Mouse (Mus musculus) 416B (cell line): Measurements from ENCODE around the gene Abhd17c.

ENCODE experiments used
- DNase-seq: peaks from one replicate; pipeline ENCODE4 v3.0.0; 2011; ENCODE audit warnings: low read depth

The Abhd17c gene

DNA sequence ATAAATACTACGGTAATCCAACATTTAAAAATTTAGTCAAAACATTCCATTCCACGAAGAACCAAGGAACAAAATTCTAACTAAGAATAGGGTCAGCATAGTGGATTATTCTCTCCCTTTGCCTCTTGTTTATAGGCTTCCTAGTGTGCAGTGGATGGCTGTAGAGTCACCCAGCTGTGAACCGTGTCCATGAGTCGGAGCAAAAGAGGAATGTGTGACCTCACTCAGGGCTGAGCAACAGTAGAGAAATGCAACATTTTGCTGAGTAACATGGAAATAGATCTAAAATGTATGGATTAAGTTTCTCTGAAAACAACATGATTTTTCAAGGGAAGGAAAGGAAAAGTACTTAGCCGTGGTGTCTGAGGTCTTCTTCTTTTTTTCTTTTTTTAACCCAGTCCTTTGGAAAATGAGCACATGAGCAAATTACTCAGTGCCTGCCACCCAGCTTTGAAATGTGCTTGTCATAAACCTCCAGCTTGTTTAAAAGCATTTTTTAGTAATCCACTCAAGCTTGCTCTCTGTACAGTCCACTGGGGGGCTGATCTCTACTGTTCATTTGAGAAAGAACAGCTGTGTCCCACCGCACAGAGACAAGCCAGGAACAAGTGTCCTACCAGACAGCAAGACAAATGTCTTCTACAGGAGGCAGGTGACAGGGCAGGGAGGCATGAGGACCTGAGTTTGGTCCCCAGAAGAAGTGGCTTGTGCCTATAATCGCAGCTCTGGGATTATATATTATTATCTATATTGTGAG, 74.3 kb downstream of the Abhd17c start:
- DNase-seq, result no peak

DNA sequence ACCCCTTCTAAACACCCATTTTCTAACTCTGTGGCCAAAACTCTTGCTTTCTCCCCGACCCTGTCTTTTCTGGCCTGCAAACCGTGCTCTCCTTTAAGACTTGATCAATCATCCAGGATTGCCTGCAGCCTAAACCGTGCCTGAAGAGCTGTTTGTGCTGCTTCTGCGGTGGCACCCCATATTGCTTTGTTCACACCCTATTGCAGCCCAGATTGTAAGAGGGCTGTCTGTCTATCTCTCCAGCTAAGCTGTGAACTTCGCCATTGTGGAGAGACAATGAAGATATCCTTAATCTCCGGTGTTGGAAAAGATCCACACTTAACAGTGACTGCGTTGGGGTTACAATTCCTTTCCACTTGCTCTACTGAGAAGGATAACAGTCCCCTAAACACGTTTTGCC, 77.4 kb downstream of the Abhd17c start:
- DNase-seq, result no peak

DNA sequence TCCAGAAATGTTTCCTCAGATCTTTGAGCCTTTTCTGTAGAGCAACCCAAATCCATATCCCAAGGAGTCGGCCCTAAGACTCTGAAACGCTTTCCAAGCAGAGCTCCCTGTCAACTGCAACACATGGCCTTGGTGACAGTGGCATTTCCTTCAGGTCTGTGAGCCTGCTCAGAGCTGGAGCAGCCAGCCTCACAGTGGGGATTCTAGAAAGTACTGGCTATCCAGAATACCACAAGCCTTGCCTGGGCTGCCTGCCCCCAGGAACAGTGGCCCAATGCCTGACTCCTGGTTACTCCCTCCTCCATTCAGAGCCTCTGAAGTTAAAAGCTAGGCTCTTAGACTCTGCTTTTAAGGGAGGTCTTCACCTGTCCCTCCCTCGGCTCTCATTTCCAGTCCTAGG, 77.8 kb downstream of the Abhd17c start:
- DNase-seq, result no peak

DNA sequence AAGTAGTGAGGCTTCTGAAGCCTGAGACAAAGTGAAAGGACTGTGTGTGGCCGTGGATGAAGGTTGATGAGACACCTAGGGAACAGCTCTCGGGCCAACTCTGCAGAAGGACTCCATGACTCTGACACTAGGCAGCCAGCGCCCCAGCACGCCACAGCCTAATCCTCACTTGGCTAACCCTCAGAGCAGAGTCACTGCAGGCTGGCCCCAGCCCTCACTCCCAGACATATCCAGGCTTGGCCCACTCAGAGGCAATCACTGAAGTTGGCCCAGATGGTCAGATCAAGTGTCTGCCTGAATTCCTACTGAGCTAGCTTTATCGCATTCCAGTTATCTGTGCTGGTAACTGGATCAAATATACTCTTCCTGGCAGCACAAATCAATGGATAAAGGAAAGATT, 82.8 kb downstream of the Abhd17c start:
- DNase-seq, result no peak

DNA sequence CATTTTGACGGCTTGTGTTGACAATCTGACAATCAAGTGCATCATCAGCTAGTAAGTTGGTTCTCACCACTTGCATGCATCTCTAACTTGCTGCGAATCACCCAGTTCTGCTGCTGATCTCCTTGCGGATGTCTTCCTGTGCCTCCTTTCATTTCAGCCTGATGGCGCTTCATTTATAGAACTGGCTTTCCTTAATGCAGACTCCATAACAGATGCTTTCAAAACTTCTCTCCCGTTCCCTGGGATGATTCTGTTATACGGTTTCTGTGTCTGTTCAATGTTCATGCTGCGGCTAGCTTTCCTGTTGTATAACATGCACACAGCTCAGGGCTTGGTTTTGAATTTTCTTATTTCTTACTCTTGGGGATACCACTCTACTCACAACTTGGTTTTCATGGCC, 91.9 kb downstream of the Abhd17c start:
- no peak for DNase-seq
